Comparison of ENCODE assay signal across 24 mouse cellular contexts in the genomic region with DNA sequence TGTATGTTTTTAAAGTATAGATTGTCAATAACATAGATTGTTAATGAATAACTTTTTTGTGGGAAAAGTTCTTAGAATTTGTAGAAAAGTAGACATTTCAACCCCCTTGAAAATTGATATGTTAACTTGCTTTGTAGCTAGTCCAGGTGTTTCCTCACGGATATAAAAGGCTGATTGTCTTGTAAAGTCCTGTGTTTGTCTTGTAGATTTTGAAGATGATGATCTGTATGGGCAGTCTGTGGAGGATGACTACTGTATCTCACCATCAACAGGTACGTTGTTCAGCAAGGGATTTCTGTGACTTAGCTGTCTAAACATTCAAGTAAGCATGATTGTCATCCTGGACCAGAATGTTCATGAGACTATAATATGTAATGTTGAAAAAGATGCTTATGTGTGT.
"Had no signal": no experiment of that assay in that cellular context is flagged by ENCODE, and none has a peak within 500 bp of the region (broad histone marks: within the 10 kb centered on the region; RNA-seq: fewer than 3 reads in every experiment).

No protein-coding gene starts in this region.

- H3K27ac ChIP-seq: heart, adult 2 months; heart, embryonic 13.5 days; heart, embryonic 15.5 days; hindbrain, embryonic 13.5 days; hindbrain, embryonic 15.5 days; hindbrain, postnatal 0 days; intestine, embryonic 15.5 days; layer of hippocampus, adult 2 months; left cerebral cortex, adult 2 months; limb, embryonic 10.5 days; limb, embryonic 12.5 days; liver, embryonic 13.5 days had no signal

- ATAC-seq: hindbrain, postnatal 0 days; inflammation-experienced regulatory T-cells, adult 6 months; intestine, embryonic 15.5 days; intestine, postnatal 0 days had no signal

- H3K9me3 ChIP-seq: heart, embryonic 13.5 days; heart, embryonic 15.5 days; hindbrain, embryonic 13.5 days; hindbrain, embryonic 15.5 days; intestine, embryonic 15.5 days; limb, embryonic 10.5 days; limb, embryonic 12.5 days; liver, embryonic 13.5 days had no signal

- DNase-seq: gastrocnemius, postnatal 14 days; gastrocnemius, postnatal 36 days; heart, adult 2 months; heart, postnatal 14 days; heart, postnatal 36 days; kidney, adult 18-20 months; kidney, adult 8-10 months; kidney, postnatal 10 days; kidney, postnatal 25 days; kidney, postnatal 4 days; liver; liver, embryonic 13.5 days had no signal

- H3K9ac ChIP-seq: heart, embryonic 13.5 days; heart, embryonic 15.5 days; hindbrain, embryonic 13.5 days; hindbrain, embryonic 15.5 days; intestine, embryonic 15.5 days; limb, embryonic 12.5 days had no signal

- H3K4me3 ChIP-seq: heart, adult 2 months; heart, embryonic 13.5 days; heart, embryonic 15.5 days; hindbrain, embryonic 13.5 days; hindbrain, embryonic 15.5 days; intestine, embryonic 15.5 days; layer of hippocampus, adult 2 months; left cerebral cortex, adult 2 months; limb, embryonic 10.5 days; limb, embryonic 12.5 days; liver, embryonic 13.5 days had no signal
